Mouse (Mus musculus) midbrain, embryonic 15.5 days (tissue): ENCODE measurements at regions not wholly inside any gene's neighbourhood (a gene's known extent, or its start where the extent isn't known, plus 50 kb on each side); places are given as distances from the start of the nearest gene placed in this dataset.

Source experiments
- ATAC-seq: fragments of 200-750 bp; cut with Nextera tagmentation; replicated peaks from 2 replicates; pipeline ENCODE4 v1.8.0; 2017; ENCODE audit warnings: moderate TSS enrichment
- H3K27ac ChIP-seq: fragments of 300-500 bp; sonication (generic); 2 replicates; pipeline ENCODE4 v1.5.1; 2015; ENCODE audit warnings: mild to moderate bottlenecking, inconsistent platforms
- H3K27me3 ChIP-seq: fragments of 300-500 bp; sonication (generic); replicated peaks from 2 replicates; pipeline ENCODE4 v1.6.1; 2015; ENCODE audit warnings: inconsistent platforms
- H3K36me3 ChIP-seq: fragments of 300-500 bp; sonication (generic); replicated peaks from 2 replicates; pipeline ENCODE4 v1.6.1; 2015; ENCODE audit warnings: inconsistent platforms
- H3K4me1 ChIP-seq: fragments of 300-500 bp; sonication (generic); 2 replicates; pipeline ENCODE4 v1.6.1; 2015; ENCODE audit warnings: inconsistent platforms
- H3K4me2 ChIP-seq: fragments of 300-500 bp; sonication (generic); 2 replicates; pipeline ENCODE4 v1.6.1; 2015; ENCODE audit warnings: inconsistent platforms, mild to moderate bottlenecking, moderate library complexity
- H3K4me3 ChIP-seq: fragments of 300-500 bp; sonication (generic); 2 replicates; pipeline ENCODE4 v1.5.1; 2015; ENCODE audit warnings: mild to moderate bottlenecking, inconsistent platforms
- H3K9ac ChIP-seq: fragments of 300-500 bp; sonication (generic); 2 replicates; pipeline ENCODE4 v1.6.1; 2015; ENCODE audit warnings: mild to moderate bottlenecking, inconsistent platforms
- H3K9me3 ChIP-seq: fragments of 300-500 bp; sonication (generic); 2 replicates; pipeline ENCODE4 v1.6.1; 2016; ENCODE audit warnings: inconsistent platforms
- WGBS: fragments of 180-500 bp; shearing (Covaris S2); methylation state at CpG from one replicate; pipeline ENCODE4 v1.1.7; 2015; ENCODE audit warnings: mixed read lengths; 5-methylcytosine and 5-hydroxymethylcytosine counted together

DNA sequence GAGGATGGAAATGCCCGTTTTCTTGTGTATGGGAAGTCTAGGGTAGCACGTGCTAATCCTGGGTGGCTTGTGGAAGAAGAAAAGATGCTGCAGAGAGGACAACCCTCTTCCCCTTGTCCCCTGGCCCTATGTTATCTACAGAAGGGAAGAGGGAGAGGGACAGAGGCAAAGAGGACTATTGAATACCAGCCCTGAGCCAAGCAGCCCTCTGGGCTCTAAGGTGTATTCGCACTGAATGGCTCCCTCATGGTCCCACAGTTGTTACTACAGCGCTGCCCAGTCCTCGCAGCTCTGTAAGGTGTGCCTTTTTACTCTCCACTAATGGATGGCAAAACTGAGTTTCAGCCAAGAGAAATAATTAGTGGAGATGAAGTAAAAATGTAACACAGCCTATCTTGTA, 128.9 kb downstream of the Cd24a start:
- Histone ChIP-seq H3K27me3 (no peaks in the 10 kb centered on the region), H3K36me3 (no peaks in the 10 kb centered on the region), H3K4me1 (no peaks in the 10 kb centered on the region), H3K9ac (no peak overlapping the region), H3K9me3 (no peaks in the 10 kb centered on the region), H3K4me2 (no peak overlapping the region), H3K27ac (no peak overlapping the region), H3K4me3 (no peak overlapping the region)
- WGBS, result 81% methylated on average over 5 of the region's 5 CpGs
- ATAC-seq, result no peak

DNA sequence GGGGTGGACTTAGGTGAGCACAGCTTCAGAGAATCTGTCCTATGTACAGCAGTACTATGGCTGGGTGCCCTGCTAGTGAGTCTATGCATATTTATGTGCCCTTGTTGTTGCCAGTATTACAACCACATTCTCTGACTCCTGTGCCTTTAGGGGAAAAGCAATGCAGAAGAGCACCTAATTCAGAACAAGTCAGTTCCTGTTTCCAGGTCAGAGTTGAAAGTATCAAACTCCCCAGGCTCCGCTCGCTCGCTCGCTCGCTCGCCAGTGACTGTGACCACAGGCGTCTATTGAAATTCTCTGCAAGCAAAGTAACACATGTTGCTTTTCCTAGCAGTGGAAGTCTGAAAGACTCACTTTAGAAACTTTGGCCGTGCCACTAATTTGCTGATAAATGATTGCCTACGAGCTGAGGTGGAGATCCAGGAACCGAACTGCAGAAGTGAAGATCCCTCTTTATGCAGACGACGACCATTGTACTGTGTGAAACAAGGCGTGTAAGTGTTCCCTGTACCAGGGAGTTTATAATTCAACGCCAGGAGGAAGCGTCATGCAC, 129.8 kb downstream of the Cd24a start:
- Histone ChIP-seq H3K36me3 (no peaks in the 10 kb centered on the region), H3K9me3 (no peaks in the 10 kb centered on the region), H3K4me1 (no peaks in the 10 kb centered on the region), H3K9ac (no peak overlapping the region), H3K4me3 (no peak overlapping the region), H3K4me2 (no peak overlapping the region), H3K27me3 (no peaks in the 10 kb centered on the region), H3K27ac (no peak overlapping the region)
- ATAC-seq, result no peak
- WGBS, result 68% methylated on average over 15 of the region's 15 CpGs

DNA sequence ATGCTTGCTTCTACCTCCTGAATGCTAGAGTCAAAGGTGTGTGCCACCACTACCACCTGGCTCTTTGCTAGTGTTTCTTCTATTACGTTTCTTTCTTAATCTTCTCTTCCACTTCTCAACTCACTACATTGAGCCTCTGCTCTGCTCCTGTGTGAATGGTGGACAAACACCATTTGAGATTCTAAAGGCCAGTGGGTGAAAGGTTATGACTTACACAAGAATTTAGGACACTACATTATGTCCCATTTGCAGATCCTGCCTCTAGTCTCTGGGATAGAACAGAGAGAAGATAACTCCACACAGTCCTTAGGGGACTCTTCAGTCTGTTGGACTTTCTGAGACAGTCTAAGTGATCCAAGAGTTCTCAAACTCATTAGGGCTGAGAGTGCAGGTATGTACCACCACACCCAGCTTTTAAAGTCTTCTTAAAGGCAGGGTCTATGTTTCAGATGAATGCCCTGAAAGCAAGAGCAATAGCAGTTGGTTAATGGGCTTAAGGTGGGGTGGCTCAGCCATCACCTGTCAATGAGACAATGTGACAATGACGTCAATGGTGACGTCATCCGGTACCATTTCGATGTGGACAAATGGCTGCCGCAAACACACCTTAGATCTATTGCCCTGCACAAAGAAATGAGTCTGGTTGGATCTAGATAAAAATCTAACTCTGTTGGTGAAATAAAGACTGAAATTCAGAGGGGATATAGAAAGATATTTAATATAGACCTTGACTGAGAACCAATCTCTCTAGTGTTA, 131.4 kb downstream of the Cd24a start:
- no peak overlapping the region for H3K27ac ChIP-seq
- no peaks in the 10 kb centered on the region for H3K4me1 ChIP-seq
- no peaks in the 10 kb centered on the region for H3K36me3 ChIP-seq
- no peak for ATAC-seq
- H3K4me2 ChIP-seq, result no peak overlapping the region
- no peak overlapping the region for H3K9ac ChIP-seq
- H3K27me3 ChIP-seq, result no peaks in the 10 kb centered on the region
- H3K9me3 ChIP-seq, result no peaks in the 10 kb centered on the region
- H3K4me3 ChIP-seq, result no peak overlapping the region
- 91% methylated on average over 6 of the region's 6 CpGs for WGBS

DNA sequence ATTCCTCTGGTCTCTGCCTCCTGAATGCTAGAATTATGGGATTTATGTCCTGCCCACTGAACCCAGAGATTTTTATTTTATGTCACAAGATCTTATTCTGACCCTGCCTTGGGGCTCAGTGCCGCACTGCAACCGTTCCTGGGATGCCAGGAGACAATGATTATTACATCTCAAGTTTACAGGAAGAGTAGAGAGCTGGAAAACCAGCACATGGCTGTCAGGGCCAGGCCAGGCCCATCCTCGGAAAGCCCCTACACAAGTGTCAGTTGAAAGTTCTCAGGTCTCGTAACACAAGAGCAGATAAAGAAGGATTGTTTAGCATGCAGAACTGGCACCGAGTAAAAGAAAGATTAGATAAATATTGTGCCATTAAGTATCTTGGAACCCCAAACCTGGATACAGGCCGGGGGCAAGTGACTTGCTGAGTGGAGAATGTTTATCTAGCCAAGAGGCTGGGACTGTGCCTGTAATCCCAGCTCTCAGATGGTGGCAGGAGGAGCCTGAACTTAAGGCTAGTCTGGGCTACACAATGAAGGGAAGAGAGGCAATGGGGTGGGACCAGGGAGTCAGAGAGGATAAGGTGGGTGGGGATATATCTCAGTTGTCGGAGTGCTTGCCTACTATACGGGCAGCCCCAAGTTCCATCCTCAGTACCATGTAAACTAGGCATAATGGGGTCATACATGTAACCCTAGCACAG, 132.3 kb downstream of the Cd24a start:
- no peak for ATAC-seq

DNA sequence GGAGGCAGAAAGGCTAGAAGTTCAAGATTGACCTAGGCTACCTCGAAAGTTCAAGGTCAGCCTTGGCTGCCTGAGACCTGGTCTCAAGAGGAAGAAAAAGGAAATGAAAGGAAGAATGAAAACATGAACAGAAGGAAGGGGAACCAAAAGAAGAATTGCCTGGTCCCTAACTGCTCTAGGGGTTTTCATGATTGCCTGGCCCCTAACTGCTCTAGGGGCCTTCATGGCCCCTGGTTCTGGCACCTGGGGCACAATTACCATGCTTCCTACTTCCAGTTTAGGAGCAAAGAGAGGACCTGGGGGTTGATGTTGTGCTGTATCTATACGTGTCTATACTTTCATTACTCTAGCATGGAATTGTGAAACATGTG, 132.8 kb downstream of the Cd24a start:
- no peak overlapping the region for H3K9ac ChIP-seq
- no peak overlapping the region for H3K27ac ChIP-seq
- no peak overlapping the region for H3K4me3 ChIP-seq
- no peaks in the 10 kb centered on the region for H3K9me3 ChIP-seq
- H3K4me2 ChIP-seq, result no peak overlapping the region
- no peaks in the 10 kb centered on the region for H3K36me3 ChIP-seq
- 89% methylated on average over 2 of the region's 2 CpGs for WGBS
- no peak for ATAC-seq
- H3K27me3 ChIP-seq, result no peaks in the 10 kb centered on the region
- no peaks in the 10 kb centered on the region for H3K4me1 ChIP-seq

More for the DNA sequence above, 132.3 kb downstream of the Cd24a start:
- Histone ChIP-seq H3K4me1 (no peaks in the 10 kb centered on the region), H3K9me3 (no peaks in the 10 kb centered on the region), H3K27me3 (no peaks in the 10 kb centered on the region), H3K36me3 (no peaks in the 10 kb centered on the region), H3K9ac (no peak overlapping the region), H3K27ac (no peak overlapping the region), H3K4me2 (no peak overlapping the region), H3K4me3 (no peak overlapping the region)
- WGBS, result 91% methylated on average over 8 of the region's 8 CpGs

DNA sequence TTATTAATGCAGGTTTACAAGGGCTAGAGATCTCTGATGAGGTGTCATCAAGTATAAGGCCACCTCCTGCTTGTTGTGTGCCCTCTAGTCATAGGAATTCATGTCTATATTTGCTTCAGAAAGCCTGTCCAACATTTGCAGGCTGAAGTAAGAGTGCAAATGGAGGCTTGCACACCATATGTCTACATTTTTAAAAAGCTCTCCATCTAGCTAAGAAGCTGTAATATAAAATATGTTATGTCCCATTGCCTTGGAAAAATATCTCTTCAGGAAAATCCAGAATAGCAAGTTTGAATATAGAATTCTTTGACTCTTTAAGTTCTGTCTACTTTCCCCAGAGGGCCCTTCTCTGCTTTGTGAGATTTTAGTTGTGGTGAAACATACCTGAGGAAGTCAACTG, 134.6 kb downstream of the Cd24a start:
- ATAC-seq, result no peak
- Histone ChIP-seq H3K4me3 (no peak overlapping the region), H3K27ac (no peak overlapping the region), H3K9ac (no peak overlapping the region), H3K36me3 (no peaks in the 10 kb centered on the region), H3K4me2 (no peak overlapping the region), H3K9me3 (no peaks in the 10 kb centered on the region), H3K27me3 (no peaks in the 10 kb centered on the region), H3K4me1 (no peaks in the 10 kb centered on the region)

DNA sequence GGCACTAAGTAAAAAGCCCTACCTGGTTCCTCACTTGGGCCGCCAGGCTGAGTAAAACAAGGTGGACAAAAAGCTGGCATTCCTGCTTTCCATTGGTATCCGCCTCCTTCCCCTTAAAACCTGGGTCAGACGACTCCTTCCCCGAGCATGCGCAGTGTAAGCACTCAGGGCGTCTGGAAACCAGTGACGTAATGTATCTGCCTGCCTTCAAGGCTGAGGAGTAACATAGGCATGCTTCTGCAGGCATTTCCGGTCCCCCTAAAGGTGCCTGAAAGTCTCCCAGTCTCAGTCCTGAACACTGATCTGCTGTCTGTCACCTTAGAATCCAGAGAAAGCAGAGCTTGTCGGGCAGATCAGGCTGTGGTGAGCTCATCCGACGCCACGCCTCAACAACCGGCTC, 140.7 kb downstream of the Cd24a start:
- no peaks in the 10 kb centered on the region for H3K9me3 ChIP-seq
- H3K4me1 ChIP-seq, result peaks cover 16% of the 10 kb centered on the region
- H3K27me3 ChIP-seq, result no peaks in the 10 kb centered on the region
- ATAC-seq, result no peak
- no peak overlapping the region for H3K4me3 ChIP-seq
- H3K4me2 ChIP-seq, result no peak overlapping the region
- 59% methylated on average over 13 of the region's 13 CpGs for WGBS
- no peak overlapping the region for H3K9ac ChIP-seq
- no peaks in the 10 kb centered on the region for H3K36me3 ChIP-seq
- H3K27ac ChIP-seq, result no peak overlapping the region

DNA sequence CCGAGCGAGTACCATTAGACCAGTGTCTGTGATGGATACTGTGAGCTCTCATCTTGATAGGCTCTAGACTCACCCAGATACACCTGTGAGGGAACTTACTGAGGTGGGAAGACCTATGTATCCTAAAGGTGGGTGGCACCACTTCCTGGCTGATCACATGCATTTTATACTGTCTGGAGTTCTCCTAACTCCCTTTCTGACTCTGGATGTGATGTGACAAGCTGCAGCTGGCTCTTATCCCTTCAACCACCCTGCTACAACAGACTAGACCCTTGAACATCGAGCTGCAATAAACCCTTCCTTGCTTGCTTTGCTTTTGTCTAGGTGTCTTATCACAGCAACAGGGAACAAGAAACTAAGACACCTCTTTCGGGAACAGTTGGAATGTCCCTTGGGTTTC, 143.3 kb downstream of the Cd24a start:
- Histone ChIP-seq H3K36me3 (no peaks in the 10 kb centered on the region), H3K4me2 (no peak overlapping the region), H3K9ac (no peak overlapping the region), H3K4me3 (no peak overlapping the region), H3K27me3 (no peaks in the 10 kb centered on the region), H3K4me1 (peaks cover 20% of the 10 kb centered on the region), H3K9me3 (no peaks in the 10 kb centered on the region), H3K27ac (no peak overlapping the region)
- ATAC-seq, result no peak
- 77% methylated on average over 4 of the region's 4 CpGs for WGBS

DNA sequence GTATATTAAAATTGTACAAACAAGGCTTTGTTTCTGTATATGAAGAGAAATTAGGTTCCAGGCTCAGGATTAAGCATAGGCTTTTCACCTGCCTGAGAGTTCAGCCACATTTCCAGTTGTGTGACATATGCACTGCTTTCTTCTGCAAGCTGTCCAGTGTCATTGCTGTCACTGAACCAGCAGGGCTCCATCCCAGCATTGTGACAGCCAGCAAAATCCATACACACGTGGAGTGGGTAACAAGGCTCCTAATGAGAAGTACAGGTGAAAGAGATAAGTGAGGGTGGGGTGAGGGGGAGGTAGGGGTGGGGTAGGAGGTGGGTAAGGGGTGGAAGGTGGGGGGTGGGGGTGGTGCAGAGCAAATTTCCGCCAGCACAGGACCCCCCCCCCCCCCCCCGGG, 144.1 kb downstream of the Cd24a start:
- H3K9me3 ChIP-seq, result no peaks in the 10 kb centered on the region
- H3K36me3 ChIP-seq, result no peaks in the 10 kb centered on the region
- H3K27me3 ChIP-seq, result no peaks in the 10 kb centered on the region
- ATAC-seq, result peak; percentile 57
- H3K4me3 ChIP-seq, result no peak overlapping the region
- H3K4me2 ChIP-seq, result peak overlapping the region; percentile 80; the same call in 1 of the 2 replicates
- H3K4me1 ChIP-seq, result peaks cover 20% of the 10 kb centered on the region
- 0% methylated on average over 3 of the region's 3 CpGs for WGBS
- H3K9ac ChIP-seq, result no peak overlapping the region
- peak overlapping the region; percentile 67; the same call in 1 of the 2 replicates for H3K27ac ChIP-seq

DNA sequence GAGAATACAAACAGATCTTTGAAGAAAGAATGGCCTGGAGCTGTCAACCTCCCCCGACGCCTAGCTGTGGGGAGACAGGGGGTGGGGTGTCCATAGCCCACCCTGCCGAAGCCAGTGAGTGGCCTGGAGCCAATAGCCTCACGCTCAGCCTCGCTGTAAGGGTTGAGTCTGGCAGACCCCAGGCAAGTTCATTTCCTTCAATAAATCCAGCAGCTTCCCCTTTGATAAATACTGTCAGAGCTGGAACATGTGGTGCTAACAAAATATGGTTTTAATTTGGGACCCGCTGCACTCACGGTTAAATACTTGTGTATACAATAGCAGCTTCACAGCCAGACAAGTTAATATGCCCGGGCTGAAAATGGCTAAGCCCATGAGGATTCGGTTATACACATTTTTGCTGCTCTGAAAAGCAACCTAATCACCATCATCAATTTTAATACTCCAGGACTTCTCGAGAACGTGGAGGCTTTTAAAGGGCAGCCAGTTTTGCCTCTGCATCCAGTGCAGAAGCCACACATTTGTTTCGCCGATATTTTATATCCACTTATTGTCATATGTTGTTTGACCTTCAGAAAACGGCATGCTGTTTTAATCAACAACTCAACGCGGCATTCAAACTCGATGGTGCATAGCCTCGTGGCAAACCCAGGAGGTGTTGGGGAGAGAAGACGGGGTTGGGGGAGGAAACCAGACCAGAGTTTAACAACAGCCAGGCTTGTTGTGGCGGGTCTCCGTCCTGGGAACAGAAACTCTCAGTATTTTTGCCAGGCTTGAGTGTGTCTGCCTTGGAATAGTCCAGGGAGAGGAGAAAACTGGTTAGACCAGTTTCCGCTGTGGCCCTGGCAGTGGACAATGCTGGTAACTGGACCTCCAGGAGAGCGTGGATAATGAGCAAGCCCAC, 144.9 kb downstream of the Cd24a start:
- Histone ChIP-seq H3K4me1 (peaks cover 20% of the 10 kb centered on the region), H3K9me3 (no peaks in the 10 kb centered on the region), H3K4me3 (peak overlapping the region; percentile 35), H3K9ac (peak overlapping the region; percentile 31), H3K36me3 (no peaks in the 10 kb centered on the region), H3K4me2 (peak overlapping the region; percentile 80), H3K27me3 (no peaks in the 10 kb centered on the region), H3K27ac (peak overlapping the region; percentile 67)
- 2% methylated on average over 23 of the region's 23 CpGs for WGBS
- peak; percentile 72 for ATAC-seq

DNA sequence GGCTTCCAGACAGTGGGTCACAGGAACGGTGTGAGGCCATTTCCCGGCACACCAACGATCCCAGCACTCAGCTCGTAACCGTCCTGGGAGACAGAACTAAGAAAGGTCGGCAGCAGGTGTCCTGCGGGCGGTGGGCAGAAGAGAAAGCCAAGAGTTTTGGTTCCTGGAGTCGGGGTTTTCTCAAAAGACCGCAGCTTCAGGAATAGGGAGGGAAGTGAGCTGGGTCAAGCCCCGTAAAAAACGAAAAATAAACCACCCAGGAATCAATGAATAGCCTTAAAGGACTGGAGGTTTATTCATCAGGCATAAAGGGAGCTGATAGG, 145.5 kb downstream of the Cd24a start:
- Histone ChIP-seq H3K27me3 (no peaks in the 10 kb centered on the region), H3K36me3 (no peaks in the 10 kb centered on the region), H3K27ac (peak overlapping the region; percentile 67; the same call in 1 of the 2 replicates), H3K9me3 (no peaks in the 10 kb centered on the region), H3K4me1 (peaks cover 20% of the 10 kb centered on the region), H3K4me2 (peak overlapping the region; percentile 80), H3K4me3 (peak overlapping the region; percentile 35), H3K9ac (peak overlapping the region; percentile 3; the same call in 1 of the 2 replicates)
- WGBS, result under 1% methylated on average over 12 of the region's 12 CpGs
- no peak for ATAC-seq

DNA sequence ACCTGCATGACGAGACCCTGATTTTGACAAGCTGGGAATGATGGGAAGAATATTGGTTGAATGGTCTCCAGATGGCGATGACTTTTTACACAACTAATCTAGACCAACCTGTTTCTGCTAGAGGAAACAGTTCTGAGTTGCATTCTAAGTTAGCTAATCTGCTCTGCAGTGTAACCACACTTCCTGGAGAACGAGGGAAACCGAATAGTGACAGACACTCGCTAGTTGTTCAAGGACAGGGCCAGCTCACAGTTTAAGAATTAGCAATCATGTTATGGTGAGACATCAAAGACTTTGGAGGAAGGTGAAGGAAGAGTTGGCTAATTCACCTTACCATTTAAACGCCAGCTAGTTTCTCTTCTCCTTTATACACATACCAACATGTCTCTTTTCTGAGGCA, 149.7 kb downstream of the Cd24a start:
- no peaks in the 10 kb centered on the region for H3K36me3 ChIP-seq
- H3K9me3 ChIP-seq, result no peaks in the 10 kb centered on the region
- H3K4me1 ChIP-seq, result peaks cover 14% of the 10 kb centered on the region
- no peak overlapping the region for H3K4me2 ChIP-seq
- H3K9ac ChIP-seq, result no peak overlapping the region
- H3K4me3 ChIP-seq, result no peak overlapping the region
- WGBS, result 91% methylated on average over 6 of the region's 6 CpGs
- no peaks in the 10 kb centered on the region for H3K27me3 ChIP-seq
- no peak for ATAC-seq
- H3K27ac ChIP-seq, result no peak overlapping the region
